Mouse (Mus musculus) intestine, embryonic 16.5 days (tissue): ENCODE measurements around the gene Opalin. TPM values are rescaled to one million over a fixed set of nuclear protein-coding genes. Genes with fewer than 3 reads are reported as not detected.

Experiments used
- ATAC-seq: fragments of 200-750 bp; cut with Nextera tagmentation; 2 replicates; pipeline ENCODE4 v1.8.0; 2017; ENCODE audit warnings: moderate TSS enrichment, moderate library complexity
- H3K27ac ChIP-seq: fragments of 300-500 bp; sonication (generic); 2 replicates; pipeline ENCODE4 v1.5.1; 2014; ENCODE audit warnings: mild to moderate bottlenecking, low read length
- H3K27me3 ChIP-seq: fragments of 300-500 bp; sonication (generic); replicated peaks from 2 replicates; pipeline ENCODE4 v1.6.1; 2014; ENCODE audit warnings: low read length, control low read depth, mixed read lengths; ENCODE audit not compliant: control insufficient read depth, insufficient read depth
- H3K36me3 ChIP-seq: fragments of 300-500 bp; sonication (generic); 2 replicates; pipeline ENCODE4 v1.6.1; 2014; ENCODE audit warnings: low read length, control low read depth; ENCODE audit not compliant: control insufficient read depth, insufficient read depth
- H3K4me1 ChIP-seq: fragments of 300-500 bp; sonication (generic); 2 replicates; pipeline ENCODE4 v1.6.1; 2014; ENCODE audit warnings: low read length, control low read depth, mixed read lengths; ENCODE audit not compliant: control insufficient read depth, insufficient read depth
- H3K4me2 ChIP-seq: fragments of 300-500 bp; sonication (generic); 2 replicates; pipeline ENCODE4 v1.6.1; 2014; ENCODE audit warnings: low read depth, low read length, control low read depth
- H3K4me3 ChIP-seq: fragments of 300-500 bp; sonication (generic); 2 replicates; pipeline ENCODE4 v1.5.1; 2014; ENCODE audit warnings: mild to moderate bottlenecking, low read length
- H3K9ac ChIP-seq: fragments of 300-500 bp; sonication (generic); 2 replicates; pipeline ENCODE4 v1.6.1; 2014; ENCODE audit warnings: low read depth, low read length
- H3K9me3 ChIP-seq: fragments of 300-500 bp; sonication (generic); 2 replicates; pipeline ENCODE4 v1.6.1; 2016; ENCODE audit warnings: low read length, control low read depth; ENCODE audit not compliant: control insufficient read depth
- WGBS: fragments of 180-500 bp; shearing (Covaris S2); extraction: QIAGEN DNeasy Blood & Tissue Kit; methylation state at CpG from one replicate; pipeline ENCODE4 v1.1.7; 2014; 5-methylcytosine and 5-hydroxymethylcytosine counted together
- polyA plus RNA-seq: library from polyadenylated mRNA; unstranded; fragments of >200 nt; fragmentation: Nextera tagmentation; extraction: Ambion mirVana; gene quantifications from 2 replicates; pipeline ENCODE4 v1.2.1, GENCODE M21; 2015

Opalin gene
- polyA plus RNA-seq, 1 experiment from 2014 or later, result not detected

DNA sequence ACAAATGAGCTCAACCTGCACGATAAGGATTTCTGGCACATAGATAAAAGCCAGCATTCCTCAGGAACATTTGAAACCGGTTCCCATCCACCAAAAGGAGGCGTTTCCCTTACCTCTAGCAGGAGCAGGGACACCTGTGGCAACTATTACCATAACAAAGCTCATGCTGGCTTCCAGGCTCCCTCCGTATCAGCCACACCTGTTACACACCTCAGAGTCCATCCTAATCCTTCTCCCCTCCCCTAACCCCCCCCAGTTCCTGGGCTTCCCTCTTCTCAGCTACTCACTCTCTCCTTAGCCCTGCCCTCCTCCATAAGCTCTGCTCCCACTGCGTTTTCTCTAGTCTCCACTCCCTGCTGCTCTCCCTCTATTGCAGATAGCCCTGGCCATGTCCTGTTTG lies 63.3 kb downstream of the Opalin start:
- no peaks in the 10 kb centered on the region for H3K9me3 ChIP-seq
- H3K36me3 ChIP-seq, result no peaks in the 10 kb centered on the region
- H3K27me3 ChIP-seq, result no peaks in the 10 kb centered on the region
- ATAC-seq, result peak; percentile 73
- no peak overlapping the region for H3K9ac ChIP-seq
- H3K27ac ChIP-seq, result no peak overlapping the region
- 4% methylated on average over 5 of the region's 5 CpGs for WGBS
- no peak overlapping the region for H3K4me3 ChIP-seq
- H3K4me1 ChIP-seq, result peaks cover 14% of the 10 kb centered on the region; the same call in 1 of the 2 replicates
- 0 out of 2 replicates have a peak overlapping the region, but pooled peaks have one; percentile 14 for H3K4me2 ChIP-seq

Other genes with a start within 250 kb of the Opalin start
- gene Ccnj, start 245.8 kb downstream of the Opalin start, polyA plus RNA-seq, result 6.2 and 7.8 TPM in 2 replicates
- 10.7 and 14.0 TPM in 2 replicates for gene Zfp518a, start 182.4 kb downstream of the Opalin start, polyA plus RNA-seq
- 22.6 and 27.3 TPM in 2 replicates for gene Blnk, start 82.6 kb downstream of the Opalin start, polyA plus RNA-seq
- gene Dntt, start 47.8 kb downstream of the Opalin start, polyA plus RNA-seq, result not detected in 2 replicates
- 0.06 and 0.10 TPM in 2 replicates for gene Tll2, start 129.7 kb upstream of the Opalin start, polyA plus RNA-seq
- 130 and 138 TPM in 2 replicates for gene Tm9sf3, start 186.9 kb upstream of the Opalin start, polyA plus RNA-seq